Mouse (Mus musculus) stomach, embryonic 15.5 days (tissue): Measurements from ENCODE around the gene Rab5a. TPM values are rescaled to one million over a fixed set of nuclear protein-coding genes. Genes with fewer than 3 reads are reported as not detected.
"Not testable (repeated sequence)": the region's sequence is repeated elsewhere in the genome, so short reads cannot be mapped to it uniquely, and the experiment has no call there.

Source experiments
- ATAC-seq: fragments of 200-750 bp; cut with Nextera tagmentation; 2 replicates; pipeline ENCODE4 v1.8.0; 2017; ENCODE audit warnings: low read depth, moderate number of reproducible peaks, moderate TSS enrichment; ENCODE audit not compliant: insufficient read depth, low FRiP score
- H3K27ac ChIP-seq: fragments of 300-500 bp; sonication (generic); 2 replicates; pipeline ENCODE4 v1.5.1; 2015; ENCODE audit warnings: mild to moderate bottlenecking, inconsistent platforms
- H3K27me3 ChIP-seq: fragments of 300-500 bp; sonication (generic); replicated peaks from 2 replicates; pipeline ENCODE4 v1.6.1; 2015; ENCODE audit warnings: inconsistent platforms
- H3K36me3 ChIP-seq: fragments of 300-500 bp; sonication (generic); 2 replicates; pipeline ENCODE4 v1.6.1; 2015; ENCODE audit warnings: inconsistent platforms
- H3K4me1 ChIP-seq: fragments of 300-500 bp; sonication (generic); 2 replicates; pipeline ENCODE4 v1.6.1; 2015; ENCODE audit warnings: inconsistent platforms
- H3K4me2 ChIP-seq: fragments of 300-500 bp; sonication (generic); 2 replicates; pipeline ENCODE4 v1.6.1; 2015; ENCODE audit warnings: mild to moderate bottlenecking, inconsistent platforms
- H3K4me3 ChIP-seq: fragments of 300-500 bp; sonication (generic); replicated peaks from 2 replicates; pipeline ENCODE4 v1.5.1; 2015; ENCODE audit warnings: inconsistent platforms
- H3K9ac ChIP-seq: fragments of 300-500 bp; sonication (generic); 2 replicates; pipeline ENCODE4 v1.6.1; 2015; ENCODE audit warnings: inconsistent platforms
- H3K9me3 ChIP-seq: fragments of 300-500 bp; sonication (generic); 2 replicates; pipeline ENCODE4 v1.6.1; 2016; ENCODE audit warnings: inconsistent platforms
- WGBS: fragments of 180-500 bp; shearing (Covaris S2); methylation state at CpG from one replicate; pipeline ENCODE4 v1.1.7; 2015; 5-methylcytosine and 5-hydroxymethylcytosine counted together
- polyA plus RNA-seq: library from polyadenylated mRNA; unstranded; fragments of >200 nt; fragmentation: Nextera tagmentation; extraction: Ambion mirVana; gene quantifications from 2 replicates; pipeline ENCODE4 v1.2.1, GENCODE M21; 2015

Rab5a gene
- polyA plus RNA-seq, 1 experiment from 2014 or later, result 81.3 TPM

DNA sequence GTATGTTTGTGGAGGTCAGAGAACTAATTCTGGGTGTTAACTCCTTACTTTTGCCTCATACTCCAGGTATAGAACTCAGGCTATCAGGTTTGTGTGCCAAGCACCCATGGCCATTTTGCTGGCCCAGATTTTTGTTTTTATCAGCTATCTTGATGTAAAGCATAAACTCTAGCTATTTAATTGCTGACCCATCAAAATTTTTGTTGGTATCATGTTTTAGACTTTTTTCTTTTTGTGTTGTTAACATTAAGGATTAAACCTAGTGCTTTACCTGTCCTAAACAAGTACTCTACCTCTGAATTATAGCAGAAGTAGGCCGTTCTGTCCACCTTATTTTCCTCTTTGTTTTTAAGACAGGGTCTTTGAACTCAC lies 10.0 kb downstream of the Rab5a start:
- no peaks in the 10 kb centered on the region for H3K9me3 ChIP-seq
- H3K4me3 ChIP-seq, result no peak overlapping the region
- 88% methylated on average over 1 of the region's 1 CpGs for WGBS
- H3K4me1 ChIP-seq, result no peaks in the 10 kb centered on the region
- H3K9ac ChIP-seq, result no peak overlapping the region
- H3K4me2 ChIP-seq, result no peak overlapping the region
- H3K27ac ChIP-seq, result no peak overlapping the region
- no peaks in the 10 kb centered on the region for H3K27me3 ChIP-seq
- no peaks in the 10 kb centered on the region; the same call in 1 of the 2 replicates for H3K36me3 ChIP-seq
- ATAC-seq, result no peak

DNA sequence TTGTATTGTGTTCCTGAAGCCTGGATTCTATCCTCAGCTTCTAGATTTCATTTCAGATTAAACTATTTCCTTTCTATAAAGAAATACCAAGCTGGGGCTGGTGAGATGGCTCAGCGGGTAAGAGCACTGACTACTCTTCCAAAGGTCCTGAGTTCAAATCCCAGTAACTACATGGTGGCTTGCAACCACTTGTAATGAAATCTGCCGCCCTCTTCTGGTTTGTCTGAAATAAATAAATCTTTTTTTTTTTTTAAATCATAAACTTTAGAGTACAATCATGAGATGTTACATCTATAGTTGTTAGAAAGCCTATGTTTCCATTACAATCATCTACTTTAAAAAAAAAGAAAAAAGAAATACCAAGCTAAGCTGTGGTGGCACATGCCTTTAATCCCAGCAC lies 23.9 kb downstream of the Rab5a start:
- H3K4me2 ChIP-seq, result no peak overlapping the region
- H3K27ac ChIP-seq, result no peak overlapping the region
- no peak overlapping the region for H3K9ac ChIP-seq
- no peaks in the 10 kb centered on the region for H3K9me3 ChIP-seq
- H3K4me3 ChIP-seq, result no peak overlapping the region
- no peaks in the 10 kb centered on the region for H3K27me3 ChIP-seq
- H3K36me3 ChIP-seq, result peaks cover 25% of the 10 kb centered on the region
- ATAC-seq, result no peak
- 87% methylated on average over 2 of the region's 2 CpGs for WGBS
- no peaks in the 10 kb centered on the region for H3K4me1 ChIP-seq

DNA sequence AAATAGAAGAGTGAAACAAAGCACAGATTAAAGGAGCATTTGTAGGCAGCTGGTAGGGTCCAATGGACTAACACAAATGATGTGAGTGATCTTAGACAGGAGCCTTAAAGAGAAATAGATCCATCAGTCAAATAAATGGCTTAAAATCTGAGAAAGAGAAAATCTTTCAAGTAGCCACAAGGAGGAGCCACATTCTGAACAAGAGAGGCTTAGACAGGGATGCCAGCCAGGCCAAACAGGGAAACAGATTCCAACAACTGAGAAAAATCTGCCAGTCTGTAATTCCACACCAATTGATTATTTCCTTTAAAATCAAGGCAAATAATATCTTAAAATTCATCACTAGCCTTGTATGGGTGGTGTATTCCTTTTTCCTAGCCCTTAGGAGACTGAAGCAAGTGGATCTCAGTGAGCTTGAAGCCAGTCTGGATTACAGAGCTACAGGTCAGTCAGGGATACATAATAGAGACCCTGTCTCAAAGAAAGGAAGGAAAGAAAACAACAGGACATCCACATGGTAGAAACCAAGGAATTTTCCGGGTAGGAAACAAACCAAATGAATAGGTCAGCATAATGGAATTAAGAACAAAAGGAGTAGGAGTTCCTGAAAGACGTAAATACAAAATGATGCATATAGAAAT lies 33.4 kb downstream of the Rab5a start:
- no peak overlapping the region for H3K4me2 ChIP-seq
- no peaks in the 10 kb centered on the region for H3K36me3 ChIP-seq
- no peaks in the 10 kb centered on the region for H3K27me3 ChIP-seq
- no peak overlapping the region for H3K27ac ChIP-seq
- no peak for ATAC-seq
- 86% methylated on average over 2 of the region's 2 CpGs for WGBS
- no peaks in the 10 kb centered on the region for H3K4me1 ChIP-seq
- no peak overlapping the region for H3K4me3 ChIP-seq
- no peaks in the 10 kb centered on the region for H3K9me3 ChIP-seq
- H3K9ac ChIP-seq, result no peak overlapping the region

DNA sequence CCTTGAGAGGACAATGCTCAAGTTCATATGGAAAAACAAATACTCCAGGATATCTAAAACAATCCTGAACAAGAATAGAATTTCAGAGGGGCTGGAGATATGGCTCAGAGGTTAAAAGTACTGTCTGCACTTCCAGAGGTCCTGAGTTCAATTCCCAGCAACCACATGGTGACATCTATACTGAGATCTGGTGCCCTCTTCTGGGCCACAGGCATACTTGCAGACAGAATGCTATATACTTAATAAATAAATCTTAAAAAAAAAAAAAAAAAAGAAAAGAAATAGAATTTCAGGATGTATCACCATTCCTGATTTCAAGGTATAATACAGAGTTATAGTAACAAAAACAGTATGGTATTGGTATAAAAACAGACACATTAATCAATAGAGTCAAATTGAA lies 40.3 kb downstream of the Rab5a start:
- no peak overlapping the region for H3K4me2 ChIP-seq
- H3K36me3 ChIP-seq, result no peaks in the 10 kb centered on the region
- H3K9me3 ChIP-seq, result no peaks in the 10 kb centered on the region
- no peak for ATAC-seq
- H3K27ac ChIP-seq, result no peak overlapping the region
- no peak overlapping the region for H3K9ac ChIP-seq
- H3K4me1 ChIP-seq, result no peaks in the 10 kb centered on the region
- no peaks in the 10 kb centered on the region for H3K27me3 ChIP-seq
- no peak overlapping the region for H3K4me3 ChIP-seq

DNA sequence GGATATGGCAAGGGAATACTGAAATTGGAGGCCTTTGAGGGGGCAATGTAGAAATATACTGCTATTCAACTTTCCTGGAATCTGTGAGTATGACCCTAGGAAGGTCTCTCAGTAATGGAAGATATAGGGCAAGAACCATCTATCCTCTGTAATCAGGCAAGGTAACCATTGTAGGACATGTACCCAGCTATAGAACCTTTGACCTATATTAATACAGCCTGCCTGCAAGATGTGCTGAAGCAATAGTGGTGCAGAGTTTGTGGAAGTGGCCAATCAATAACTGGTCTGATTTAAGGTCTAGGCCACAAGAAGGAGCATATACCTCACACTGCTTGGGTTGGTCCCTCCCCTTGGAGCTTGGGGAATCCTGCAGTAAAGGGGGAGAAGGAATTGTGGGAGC lies 41.5 kb downstream of the Rab5a start:
- Histone ChIP-seq H3K4me2 (no peak overlapping the region), H3K4me3 (no peak overlapping the region), H3K27me3 (no peaks in the 10 kb centered on the region), H3K36me3 (no peaks in the 10 kb centered on the region), H3K9me3 (no peaks in the 10 kb centered on the region), H3K27ac (no peak overlapping the region), H3K9ac (no peak overlapping the region), H3K4me1 (no peaks in the 10 kb centered on the region)
- ATAC-seq, result no peak

DNA sequence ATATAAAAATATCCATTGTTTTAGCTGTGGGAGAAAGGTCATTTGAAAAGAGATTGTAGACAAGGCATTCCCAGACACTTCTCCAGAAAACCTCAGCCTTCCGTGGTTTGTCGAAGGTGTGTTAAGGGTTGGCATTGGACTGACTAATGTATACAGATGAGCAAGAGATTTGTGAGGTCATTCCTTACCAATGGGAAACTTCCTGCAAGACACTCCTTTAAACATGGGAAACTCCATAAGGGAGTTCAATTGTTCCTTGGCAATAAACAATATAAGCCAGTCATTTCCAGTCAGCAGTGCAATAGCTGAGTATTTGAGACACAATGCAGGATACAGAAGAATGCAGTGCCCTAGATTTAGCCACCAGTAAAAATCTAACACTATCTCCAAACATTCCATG lies 49.0 kb downstream of the Rab5a start:
- Histone ChIP-seq H3K27me3 (no peaks in the 10 kb centered on the region), H3K27ac (no peak overlapping the region), H3K4me1 (no peaks in the 10 kb centered on the region), H3K4me2 (no peak overlapping the region), H3K9ac (no peak overlapping the region), H3K4me3 (no peak overlapping the region), H3K9me3 (no peaks in the 10 kb centered on the region), H3K36me3 (no peaks in the 10 kb centered on the region)
- ATAC-seq, result no peak
- WGBS, result 79% methylated on average over 2 of the region's 2 CpGs

DNA sequence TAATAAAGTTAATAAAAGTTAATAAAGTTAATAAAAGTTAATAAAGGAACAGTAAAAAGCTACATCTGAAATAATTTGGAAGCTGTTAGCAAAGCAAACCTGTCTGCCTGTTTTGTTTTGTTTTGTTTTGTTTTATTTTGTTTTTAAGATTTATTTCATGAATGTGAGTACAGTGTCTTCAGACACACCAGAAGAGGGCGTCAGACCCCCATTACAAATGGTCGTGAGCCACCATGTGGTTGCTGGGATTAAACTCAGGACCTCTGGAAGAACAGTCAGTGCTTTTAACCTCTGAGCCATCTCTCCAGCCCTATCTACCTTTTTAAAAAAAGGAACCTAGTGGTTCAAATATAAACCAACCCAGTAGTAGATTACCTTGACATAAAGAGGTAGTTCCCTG lies 52.1 kb downstream of the Rab5a start:
- H3K9ac ChIP-seq, result no peak overlapping the region
- no peak overlapping the region for H3K27ac ChIP-seq
- H3K9me3 ChIP-seq, result no peaks in the 10 kb centered on the region
- H3K36me3 ChIP-seq, result no peaks in the 10 kb centered on the region
- no peak overlapping the region for H3K4me2 ChIP-seq
- 43% methylated on average over 2 of the region's 2 CpGs for WGBS
- no peaks in the 10 kb centered on the region for H3K27me3 ChIP-seq
- ATAC-seq, result no peak
- no peak overlapping the region for H3K4me3 ChIP-seq
- no peaks in the 10 kb centered on the region for H3K4me1 ChIP-seq

DNA sequence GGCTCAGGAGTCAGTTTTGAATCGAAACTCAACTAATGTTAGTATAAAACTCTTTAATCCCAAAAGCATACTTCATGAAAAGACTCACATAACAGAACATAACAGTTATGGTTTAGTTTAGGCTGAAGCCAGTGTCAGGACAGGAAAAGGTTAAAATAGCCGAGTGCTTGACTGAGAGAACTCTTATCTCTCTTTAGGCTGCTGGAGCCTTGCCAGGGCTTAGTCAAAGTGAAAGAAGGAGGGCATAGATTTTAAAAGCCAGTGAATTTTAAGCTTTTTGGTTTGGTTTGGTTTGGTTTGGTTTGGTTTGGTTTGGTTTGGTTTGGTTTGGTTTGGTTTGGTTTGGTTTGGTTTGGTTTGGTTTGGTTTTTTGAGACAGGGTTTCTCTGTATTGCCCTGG lies 53.4 kb downstream of the Rab5a start:
- H3K27ac ChIP-seq, result no peak overlapping the region
- H3K36me3 ChIP-seq, result no peaks in the 10 kb centered on the region
- no peak overlapping the region for H3K9ac ChIP-seq
- H3K4me2 ChIP-seq, result no peak overlapping the region
- no peaks in the 10 kb centered on the region for H3K4me1 ChIP-seq
- no peak for ATAC-seq
- H3K4me3 ChIP-seq, result no peak overlapping the region
- WGBS, result 32% methylated on average over 2 of the region's 2 CpGs
- H3K9me3 ChIP-seq, result no peaks in the 10 kb centered on the region
- H3K27me3 ChIP-seq, result no peaks in the 10 kb centered on the region

DNA sequence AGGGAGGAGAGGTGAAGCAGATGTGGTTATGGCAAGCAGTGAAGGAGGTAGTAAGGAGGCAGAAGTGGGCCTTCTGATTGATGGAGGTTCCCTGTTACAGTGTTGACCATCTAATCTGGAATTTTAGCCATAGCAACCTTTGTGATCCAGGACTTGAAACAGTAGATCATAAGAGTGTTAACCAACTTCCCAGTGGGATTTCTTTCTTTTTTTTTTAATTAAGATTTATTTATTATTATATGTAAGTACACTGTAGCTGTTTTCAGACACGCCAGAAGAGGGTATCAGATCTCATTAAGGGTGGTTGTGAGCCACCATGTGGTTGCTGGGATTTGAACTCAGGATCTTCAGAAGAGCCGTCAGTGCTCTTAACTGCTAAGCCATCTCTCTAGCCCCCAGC lies 60.3 kb downstream of the Rab5a start, which contains the start of gene Pp2d1:
Pp2d1 (minus strand) TSS at position 101 of the 400 bp plus-strand sequence.
- H3K27me3 ChIP-seq, H3K36me3 ChIP-seq, H3K9ac ChIP-seq, ATAC-seq, H3K27ac ChIP-seq, H3K4me2 ChIP-seq, H3K4me3 ChIP-seq, H3K4me1 ChIP-seq, H3K9me3 ChIP-seq: not testable (repeated sequence)
- WGBS, result 62% methylated on average over 2 of the region's 2 CpGs

DNA sequence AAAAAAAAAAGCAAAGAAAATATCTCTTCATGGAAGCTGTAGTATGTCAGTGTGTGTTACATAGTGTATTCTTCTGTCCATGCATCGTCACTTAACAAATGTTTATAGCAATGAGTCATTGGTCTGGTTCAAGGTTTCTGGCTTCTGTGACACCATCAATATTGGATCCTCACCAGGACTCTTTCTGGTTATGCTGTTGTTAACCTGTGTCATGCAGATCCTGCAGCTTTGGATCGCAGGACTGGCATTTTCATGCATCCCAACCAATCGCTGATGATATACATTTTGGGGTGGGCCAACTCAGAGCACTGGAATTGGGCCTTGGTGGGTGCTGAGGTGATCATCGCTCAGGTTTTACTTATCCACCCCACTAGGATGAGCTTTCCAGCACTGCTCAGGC lies 63.5 kb downstream of the Rab5a start:
- Histone ChIP-seq H3K4me3 (no peak overlapping the region), H3K9me3 (no peaks in the 10 kb centered on the region), H3K4me1 (peaks cover 2% of the 10 kb centered on the region; the same call in 1 of the 2 replicates), H3K36me3 (no peaks in the 10 kb centered on the region), H3K27me3 (no peaks in the 10 kb centered on the region), H3K27ac (no peak overlapping the region), H3K4me2 (no peak overlapping the region), H3K9ac (no peak overlapping the region)
- ATAC-seq, result no peak
- 91% methylated on average over 4 of the region's 4 CpGs for WGBS

DNA sequence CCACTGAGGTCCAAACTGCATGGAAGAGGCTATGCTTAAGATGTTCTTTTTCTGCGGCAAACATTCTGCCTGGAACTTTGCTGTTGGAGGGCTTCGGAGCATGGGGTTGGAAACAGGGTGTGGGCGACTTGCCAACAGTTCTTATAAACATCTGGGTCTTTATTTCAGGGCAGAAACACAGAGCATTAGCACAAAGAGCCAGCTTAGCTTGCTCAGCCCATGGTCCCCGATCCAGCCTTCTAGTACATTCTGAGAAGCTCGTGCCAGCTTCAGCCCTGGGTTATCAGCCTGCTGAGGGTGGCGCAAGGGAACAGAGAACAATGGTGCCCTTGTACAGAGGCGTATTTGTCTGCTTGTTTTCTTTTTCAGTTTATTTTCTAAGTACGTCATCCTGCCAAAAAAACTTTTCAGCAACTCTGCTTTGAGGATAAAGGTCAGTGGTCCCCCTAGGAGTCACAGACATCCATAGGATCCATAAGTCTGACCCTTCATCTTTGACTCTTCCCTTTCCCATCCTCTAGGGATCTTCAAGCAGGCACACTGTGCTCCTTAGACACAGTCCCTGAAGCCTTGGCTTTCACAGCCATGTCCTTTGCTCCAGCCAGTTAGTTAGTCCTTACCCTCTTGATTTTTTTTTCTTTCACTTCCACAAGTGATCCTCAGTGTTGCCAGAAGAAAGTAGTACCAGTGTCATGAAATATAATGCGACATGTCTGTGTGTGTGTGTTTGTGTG lies 64.7 kb downstream of the Rab5a start:
- 49% methylated on average over 9 of the region's 9 CpGs for WGBS
- H3K36me3 ChIP-seq, result no peaks in the 10 kb centered on the region
- H3K4me1 ChIP-seq, result peaks cover 2% of the 10 kb centered on the region; the same call in 1 of the 2 replicates
- H3K9ac ChIP-seq, result no peak overlapping the region
- H3K27me3 ChIP-seq, result no peaks in the 10 kb centered on the region
- H3K9me3 ChIP-seq, result no peaks in the 10 kb centered on the region
- H3K27ac ChIP-seq, result 0 out of 2 replicates have a peak overlapping the region, but pooled peaks have one; percentile 13
- no peak overlapping the region for H3K4me3 ChIP-seq
- peak; percentile 14; the same call in 1 of the 2 replicates for ATAC-seq
- H3K4me2 ChIP-seq, result no peak overlapping the region

DNA sequence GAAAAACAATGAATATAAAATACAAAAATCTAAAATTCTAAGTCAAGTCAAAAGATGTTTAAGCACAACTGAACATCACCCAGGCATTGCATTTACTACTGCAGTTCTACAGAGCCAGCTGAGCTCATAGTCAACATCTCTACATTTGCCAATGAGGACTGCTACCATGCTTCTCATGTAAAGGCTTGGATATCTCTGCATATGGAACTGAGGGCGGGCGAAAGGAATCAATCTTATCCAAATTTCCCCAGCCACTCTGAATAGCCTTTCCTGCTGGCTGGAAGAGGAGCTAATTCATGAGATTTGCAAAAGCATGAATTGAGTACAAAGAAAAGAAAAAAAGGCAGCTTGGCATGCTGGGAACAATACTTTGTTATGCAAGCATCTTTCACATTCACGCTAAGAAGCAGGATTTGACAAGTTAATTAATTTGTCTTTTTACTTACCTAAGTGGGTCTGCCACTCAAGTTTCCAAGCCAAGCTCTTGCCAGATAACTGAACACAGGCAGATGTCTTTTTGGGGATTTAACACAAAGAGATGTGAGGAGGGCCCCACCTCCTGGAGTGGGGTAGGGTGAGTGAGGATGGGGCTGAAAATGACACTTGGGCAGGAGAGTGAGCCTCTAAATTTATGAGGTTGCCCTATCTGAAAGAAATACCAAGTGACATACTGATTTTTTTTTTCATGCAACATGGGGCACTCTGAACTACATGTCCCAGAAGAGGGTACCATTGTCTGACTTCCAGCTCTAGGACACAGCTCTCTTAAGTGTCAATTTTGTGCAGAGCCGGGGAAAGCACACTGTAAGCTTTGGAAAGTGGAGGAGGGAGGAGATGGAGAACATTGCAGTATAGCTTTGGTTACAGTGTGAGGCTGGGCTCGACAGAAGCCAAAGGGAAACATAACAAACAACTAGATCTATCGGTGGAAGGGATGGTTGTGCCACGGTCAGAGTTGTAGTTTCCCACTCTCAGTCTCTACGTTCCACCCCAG lies 72.6 kb downstream of the Rab5a start:
- 80% methylated on average over 8 of the region's 8 CpGs for WGBS
- Histone ChIP-seq H3K27ac (no peak overlapping the region), H3K27me3 (no peaks in the 10 kb centered on the region), H3K9me3 (no peaks in the 10 kb centered on the region), H3K9ac (no peak overlapping the region), H3K4me2 (no peak overlapping the region), H3K36me3 (no peaks in the 10 kb centered on the region), H3K4me1 (no peaks in the 10 kb centered on the region), H3K4me3 (no peak overlapping the region)
- ATAC-seq, result no peak
